Mouse (Mus musculus) liver, postnatal 0 days (tissue): ENCODE data around the gene Zbtb4. TPM values are rescaled to one million over a fixed set of nuclear protein-coding genes. Genes with fewer than 3 reads are reported as not detected.
A peak's percentile ranks its signal among the peaks of the same experiment; 100 is the strongest.

ENCODE experiments used
- ATAC-seq: fragments of 200-750 bp; cut with Nextera tagmentation; 2 replicates; pipeline ENCODE4 v1.8.0; 2017; ENCODE audit warnings: mild to moderate bottlenecking, moderate library complexity
- DNase-seq: peaks from one replicate; pipeline ENCODE4 v3.0.0-alpha.2; 2016
- H3K27ac ChIP-seq: fragments of 300-500 bp; sonication (generic); 2 replicates; pipeline ENCODE4 v1.5.1; 2014; ENCODE audit warnings: antibody characterized with exemption, moderate library complexity, mild to moderate bottlenecking, low read depth
- H3K27me3 ChIP-seq: fragments of 300-500 bp; sonication (generic); 2 replicates; pipeline ENCODE4 v1.6.1; 2014; ENCODE audit warnings: low read length, control low read depth, mixed read lengths; ENCODE audit not compliant: insufficient read depth
- H3K36me3 ChIP-seq: fragments of 300-500 bp; sonication (generic); replicated peaks from 2 replicates; pipeline ENCODE4 v1.6.1; 2014; ENCODE audit warnings: mild to moderate bottlenecking, control low read depth, low read length, moderate library complexity, mixed read lengths; ENCODE audit not compliant: insufficient read depth
- H3K4me1 ChIP-seq: fragments of 300-500 bp; sonication (generic); 2 replicates; pipeline ENCODE4 v1.6.1; 2014; ENCODE audit warnings: antibody characterized with exemption, mild to moderate bottlenecking, control low read depth; ENCODE audit not compliant: insufficient read depth
- H3K4me2 ChIP-seq: fragments of 300-500 bp; sonication (generic); 2 replicates; pipeline ENCODE4 v1.6.1; 2014; ENCODE audit warnings: low read depth, mild to moderate bottlenecking, low read length, moderate library complexity, mixed read lengths
- H3K4me3 ChIP-seq: fragments of 300-500 bp; sonication (generic); 2 replicates; pipeline ENCODE4 v1.5.1; 2014; ENCODE audit warnings: low read depth, low read length
- H3K9ac ChIP-seq: fragments of 300-500 bp; sonication (generic); replicated peaks from 2 replicates; pipeline ENCODE4 v1.6.1; 2014; ENCODE audit warnings: mild to moderate bottlenecking, moderate library complexity
- H3K9me3 ChIP-seq: fragments of 300-500 bp; sonication (generic); 2 replicates; pipeline ENCODE4 v1.6.1; 2016; ENCODE audit warnings: mild to moderate bottlenecking, control low read depth, low read length, mixed read lengths
- CTCF ChIP-seq: sonication (generic); IDR thresholded peaks from 2 replicates; pipeline ENCODE4 v1.5.1; 2016; ENCODE audit warnings: antibody characterized with exemption, low read depth
- EP300 ChIP-seq: IDR thresholded peaks from 2 replicates; pipeline ENCODE4 v1.6.1; 2016; ENCODE audit warnings: antibody characterized with exemption, low read depth, mild to moderate bottlenecking
- WGBS: fragments of 180-500 bp; shearing (Covaris S2); extraction: QIAGEN DNeasy Blood & Tissue Kit; methylation state at CpG from one replicate; pipeline ENCODE4 v1.1.7; 2014; ENCODE audit not compliant: insufficient replicate concordance; 5-methylcytosine and 5-hydroxymethylcytosine counted together
- polyA plus RNA-seq: library from polyadenylated mRNA; unstranded; fragments of >200 nt; fragmentation: Nextera tagmentation; extraction: Ambion mirVana; gene quantifications from 2 replicates; pipeline ENCODE4 v1.2.1, GENCODE M21; 2015

Zbtb4 gene
- polyA plus RNA-seq, 1 experiment from 2014 or later, result 0.75 TPM

DNA sequence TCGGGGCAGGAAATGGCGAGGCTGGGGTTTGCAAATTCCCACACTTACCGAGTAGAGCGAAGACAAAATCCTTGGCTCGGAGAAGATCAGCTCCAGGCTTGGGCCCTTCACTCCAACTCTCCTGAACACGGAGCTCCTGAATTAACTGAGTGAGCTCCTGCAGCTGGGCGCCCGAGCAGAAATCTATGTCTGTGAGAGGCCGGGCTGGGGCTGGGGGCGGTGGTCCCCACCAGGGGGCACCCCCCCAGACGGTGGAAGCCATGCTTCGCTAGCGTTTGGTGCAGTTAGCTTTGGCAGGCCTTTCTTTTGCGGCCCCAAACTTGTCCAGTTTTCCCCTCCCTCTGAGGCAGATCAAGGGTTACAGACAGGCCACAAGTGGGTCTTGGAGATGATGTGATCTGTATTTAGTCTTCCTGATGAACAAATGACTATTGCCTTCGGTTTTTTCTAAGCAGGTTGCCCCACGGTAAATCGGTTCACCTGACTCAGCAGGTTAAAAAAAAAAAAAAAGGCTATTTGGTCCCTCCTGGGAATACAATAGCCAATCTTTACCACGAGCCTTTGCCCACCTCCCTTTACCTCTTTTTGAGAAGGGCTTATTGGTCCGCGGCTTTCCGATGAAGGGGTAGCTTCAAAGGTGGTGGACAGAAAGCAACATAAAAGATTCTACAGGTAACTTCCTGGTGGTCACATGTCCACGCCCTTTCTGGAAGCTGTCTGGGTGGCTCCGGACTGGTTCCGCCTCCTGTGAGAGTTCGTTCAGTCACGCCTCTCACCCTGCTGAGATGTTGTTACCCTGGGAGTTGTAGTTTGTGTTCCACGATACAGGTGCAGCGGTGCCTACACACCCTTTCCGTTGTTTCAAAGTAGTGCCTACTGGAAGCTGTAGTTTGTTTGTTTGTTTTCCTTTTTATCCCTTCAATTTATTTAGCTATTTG lies 39.5 kb downstream of the Zbtb4 start, which contains the start of gene Tmem102:
Gene Tmem102, minus strand, starts transcription at position 653 of the 938 bp plus-strand sequence.
- H3K36me3 ChIP-seq, result no peaks in the 10 kb centered on the region
- peak within 1 kb of the TSS; percentile 87 for H3K4me2 ChIP-seq
- peak; percentile 40 for ATAC-seq
- no peaks in the 10 kb centered on the region for H3K9me3 ChIP-seq
- peaks cover 61% of the 10 kb centered on the region for H3K27me3 ChIP-seq
- 0 out of 2 replicates have a peak, but pooled peaks have one; percentile 8 for TF ChIP-seq CTCF
- no peak for TF ChIP-seq EP300
- no peak within 1 kb of the TSS for H3K27ac ChIP-seq
- H3K9ac ChIP-seq, result peak within 1 kb of the TSS; percentile 8; the same call in 1 of the 2 replicates
- DNase-seq, result peak; percentile 51
- H3K4me3 ChIP-seq, result peak within 1 kb of the TSS; percentile 20; the same call in 1 of the 2 replicates
- WGBS, result 26% methylated on average over 29 of the region's 29 CpGs
- H3K4me1 ChIP-seq, result peaks cover 40% of the 10 kb centered on the region

- 76% methylated on average over 4 of the region's 4 CpGs for WGBS
- peaks cover 28% of the 10 kb centered on the region for H3K4me1 ChIP-seq
- no peak for DNase-seq
- H3K27me3 ChIP-seq, result peaks cover 49% of the 10 kb centered on the region
- H3K27ac ChIP-seq, result no peak overlapping the region
- TF ChIP-seq CTCF (peak; percentile 52), EP300 (no peak)
- no peaks in the 10 kb centered on the region for H3K9me3 ChIP-seq
- no peak overlapping the region for H3K9ac ChIP-seq
- no peaks in the 10 kb centered on the region for H3K36me3 ChIP-seq
- no peak overlapping the region for H3K4me2 ChIP-seq
- no peak for ATAC-seq
- H3K4me3 ChIP-seq, result no peak overlapping the region
Observed at GRCm38 (mm10) chr11:69806378-69806777, 40.7 kb downstream of the Zbtb4 start.

DNA sequence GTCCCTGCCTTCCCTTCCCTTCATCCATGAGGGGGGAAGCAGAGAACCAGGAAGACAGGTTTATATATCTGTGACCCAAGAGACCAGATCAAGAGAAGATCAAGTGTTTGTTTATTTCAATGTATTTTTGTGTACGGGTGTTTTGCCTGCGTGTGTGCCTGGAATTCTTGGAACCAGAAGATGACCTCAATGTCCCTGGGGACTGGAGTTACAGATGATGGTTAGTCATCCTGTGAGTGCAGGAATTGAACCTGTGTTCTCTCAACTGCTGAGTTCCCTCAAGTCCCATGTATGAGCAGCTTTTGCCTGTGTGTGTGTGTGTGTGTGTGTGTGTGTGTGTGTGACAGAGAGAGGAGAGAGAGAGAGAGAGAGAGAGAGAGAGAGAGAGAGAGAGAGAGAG lies 41.9 kb downstream of the Zbtb4 start:
- Histone ChIP-seq H3K27ac (no peak overlapping the region), H3K4me1 (peaks cover 20% of the 10 kb centered on the region), H3K36me3 (no peaks in the 10 kb centered on the region), H3K9ac (no peak overlapping the region), H3K9me3 (no peaks in the 10 kb centered on the region), H3K27me3 (peaks cover 37% of the 10 kb centered on the region), H3K4me2 (no peak overlapping the region), H3K4me3 (no peak overlapping the region)
- WGBS, result 72% methylated on average over 2 of the region's 2 CpGs
- TF ChIP-seq EP300, result no peak
- TF ChIP-seq CTCF, result no peak
- ATAC-seq (no peak), DNase-seq (no peak)

- Histone ChIP-seq H3K4me1 (no peaks in the 10 kb centered on the region), H3K9me3 (no peaks in the 10 kb centered on the region), H3K36me3 (no peaks in the 10 kb centered on the region), H3K4me3 (no peak overlapping the region), H3K9ac (no peak overlapping the region), H3K27me3 (peaks cover 10% of the 10 kb centered on the region), H3K27ac (no peak overlapping the region), H3K4me2 (no peak overlapping the region)
- peak; percentile 26; the same call in 1 of the 2 replicates for TF ChIP-seq CTCF
- no peak for TF ChIP-seq EP300
- ATAC-seq (no peak), DNase-seq (no peak)
Observed at GRCm38 (mm10) chr11:69810280-69810679, 44.6 kb downstream of the Zbtb4 start.

DNA sequence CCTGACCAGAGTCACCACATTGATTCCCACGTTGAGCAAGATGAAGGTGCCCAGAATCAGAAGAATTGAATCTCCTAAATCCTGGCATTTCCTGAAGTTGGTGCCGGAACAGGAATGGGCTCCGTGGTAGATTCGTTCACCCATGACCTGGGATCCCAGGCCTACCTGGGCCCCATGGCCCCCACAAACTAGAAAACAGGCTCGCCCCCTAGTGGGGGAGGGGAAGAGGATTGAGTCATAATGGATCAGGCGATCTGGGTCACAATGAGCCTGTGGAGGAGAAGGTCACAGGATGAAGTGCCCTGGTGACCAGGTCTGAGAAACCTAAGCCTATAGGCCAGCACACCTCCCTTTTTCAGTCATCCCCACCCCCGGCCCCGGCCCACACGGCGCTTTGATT lies 49.4 kb downstream of the Zbtb4 start, which contains the start of gene Gm39566:
Gene Gm39566, minus strand, starts transcription at position 144 of the 400 bp plus-strand sequence.
- Histone ChIP-seq H3K9me3 (no peaks in the 10 kb centered on the region), H3K36me3 (no peaks in the 10 kb centered on the region), H3K9ac (no peak within 1 kb of the TSS), H3K4me2 (no peak within 1 kb of the TSS), H3K4me3 (no peak within 1 kb of the TSS), H3K27me3 (no peaks in the 10 kb centered on the region), H3K27ac (no peak within 1 kb of the TSS), H3K4me1 (no peaks in the 10 kb centered on the region)
- WGBS, result 54% methylated on average over 10 of the region's 10 CpGs
- DNase-seq, result no peak
- ATAC-seq, result no peak
- peak; percentile 24; the same call in 1 of the 2 replicates for TF ChIP-seq CTCF
- TF ChIP-seq EP300, result no peak

- Histone ChIP-seq H3K4me2 (no peak overlapping the region), H3K9ac (no peak overlapping the region), H3K27me3 (no peaks in the 10 kb centered on the region), H3K9me3 (no peaks in the 10 kb centered on the region), H3K36me3 (no peaks in the 10 kb centered on the region), H3K4me1 (no peaks in the 10 kb centered on the region), H3K4me3 (no peak overlapping the region), H3K27ac (no peak overlapping the region)
- TF ChIP-seq EP300 (no peak), CTCF (no peak)
- DNase-seq (no peak), ATAC-seq (no peak)
- WGBS, result 87% methylated on average over 12 of the region's 12 CpGs
Observed at GRCm38 (mm10) chr11:69816520-69816919, 50.8 kb downstream of the Zbtb4 start.
